Mouse (Mus musculus) adrenal gland, adult (tissue): ENCODE results near the gene Fam111a.

Source experiments
- DNase-seq, 2 experiments: peaks; one replicate each; pipeline ENCODE4 v3.0.0; 2022 to 2023; ENCODE audit warnings: low spot score in 1 of 2; ENCODE audit not compliant: inconsistent age in 2 of 2

Gene Fam111a

DNA sequence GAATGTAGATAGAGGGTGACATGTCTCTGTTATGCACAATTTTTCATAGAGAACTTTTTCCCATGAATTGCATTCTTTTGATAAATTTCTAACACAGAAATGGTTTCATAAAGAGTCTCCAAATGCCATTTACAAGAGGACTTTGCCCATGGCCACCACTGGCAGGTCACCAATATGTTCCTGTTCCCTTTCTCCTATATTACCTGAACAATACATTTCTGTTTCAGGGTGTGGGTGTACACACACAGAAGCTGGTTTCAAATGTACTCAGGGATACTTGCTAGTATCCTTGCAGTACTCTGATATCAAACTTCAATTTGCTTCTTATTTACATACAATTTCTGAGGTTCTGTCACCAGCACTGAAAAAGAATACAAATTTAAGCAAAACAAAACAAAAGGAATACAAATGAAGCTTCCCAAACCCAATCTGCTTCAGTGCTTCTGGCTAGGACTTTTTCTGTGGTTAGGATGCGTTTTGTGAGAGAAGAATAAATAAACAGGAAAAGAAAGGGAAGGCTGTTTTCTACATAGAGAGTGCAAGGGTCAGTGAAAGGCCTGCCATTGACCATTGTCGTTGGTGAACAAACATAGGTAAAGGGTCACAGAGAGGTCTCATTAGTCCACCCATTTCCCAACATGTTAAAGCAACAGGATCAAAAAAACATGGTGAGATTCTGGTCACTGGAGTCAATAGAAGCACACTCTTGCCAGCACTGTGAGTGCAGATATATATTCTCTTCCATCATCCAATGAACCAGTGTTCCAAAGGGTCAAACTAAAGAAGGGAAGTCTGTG lies 55.3 kb downstream of the Fam111a start:
- DNase-seq: no peak

DNA sequence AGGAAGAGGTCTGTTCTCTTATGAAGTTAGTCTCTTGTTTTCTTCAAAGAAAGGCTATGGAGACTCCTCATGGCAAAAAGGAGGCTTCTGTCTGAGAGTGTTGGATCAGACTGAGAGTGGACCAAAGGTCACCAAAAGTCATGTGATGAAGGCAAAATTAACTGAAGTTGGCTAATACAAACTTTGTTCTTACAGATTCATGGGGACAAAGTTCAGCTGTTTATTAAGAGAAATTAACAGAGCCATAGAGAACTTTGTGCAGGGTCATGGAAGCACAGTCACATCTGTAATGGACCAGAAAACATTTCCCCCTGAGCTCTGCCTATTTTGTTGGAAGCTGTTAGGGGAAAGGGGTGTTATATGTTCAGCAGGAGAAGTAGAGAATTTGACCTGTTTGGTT lies 62.8 kb downstream of the Fam111a start:
- DNase-seq: no peak

GRCm38 (mm10) chr19:12613646-12614045 lies 68.1 kb downstream of the Fam111a start:
- no peak for DNase-seq

- DNase-seq: no peak
Observed at GRCm38 (mm10) chr19:12633176-12633575, 87.6 kb downstream of the Fam111a start, which contains the start of gene Glyat. Gene Glyat, plus strand, starts transcription at chr19:12633308.

DNA sequence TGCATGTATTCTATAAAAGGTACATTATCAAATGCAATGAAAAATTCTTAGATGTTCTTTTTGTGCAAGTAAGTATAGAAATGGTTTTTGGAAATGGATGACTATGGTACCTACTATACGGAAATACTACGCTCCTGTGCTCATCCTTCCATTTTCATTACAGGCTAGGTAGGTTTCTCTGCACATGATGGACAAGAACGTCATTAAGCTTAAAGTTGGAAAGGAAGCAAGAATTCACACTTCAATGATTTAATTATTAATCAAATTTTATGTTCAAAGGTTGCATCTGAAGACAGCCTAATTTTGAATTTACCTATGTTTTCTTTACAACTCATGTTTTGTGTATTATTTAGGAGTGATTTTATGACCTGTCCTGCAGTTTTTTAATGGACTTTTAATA lies 88.7 kb downstream of the Fam111a start:
- no peak for DNase-seq

GRCm38 (mm10) chr19:12634963-12635362 lies 89.4 kb downstream of the Fam111a start:
- DNase-seq: no peak

GRCm38 (mm10) chr19:12636863-12637262 lies 91.3 kb downstream of the Fam111a start:
- DNase-seq: no peak

GRCm38 (mm10) chr19:12638049-12638448 lies 92.5 kb downstream of the Fam111a start:
- no peak for DNase-seq
